In genomic region chr9:67213275-67213674, GRCm38 (mm10) we compare ENCODE assay signal across 7 mouse cellular contexts.
A peak's percentile ranks its signal among the peaks of the same experiment; 100 is the strongest.
DNase-seq lines count a peak whose midpoint lies in the region; ATAC-seq and TF ChIP-seq lines count a peak whose summit lies in the region.

No protein-coding gene starts in this region.

- H3K27me3 ChIP-seq in hindbrain, postnatal 0 days (ENCODE audit: insufficient read depth, low read length): no peaks in the 10 kb centered on the region

- H3K36me3 ChIP-seq in hindbrain, postnatal 0 days (ENCODE audit: insufficient read depth, low read length): no peaks in the 10 kb centered on the region

- H3K4me2 ChIP-seq in hindbrain, postnatal 0 days (ENCODE audit: low read depth, low read length): no peak overlapping the region

- no peak overlapping the region for H3K4me3 ChIP-seq in hindbrain, postnatal 0 days (ENCODE audit: low read length)

- peak; percentile 74 for DNase-seq in ZHBTc4 (ENCODE audit: low read depth, low spot score)
- peak; percentile 32 to 65 for DNase-seq in frontal cortex, postnatal 10 days (ENCODE audit: low spot score in 2 of 2)
- peak; percentile 74 for DNase-seq in hindbrain, postnatal 0 days (ENCODE audit: low spot score)
- DNase-seq in layer of hippocampus, postnatal 36 days: peak; percentile 65 to 77
- peak; percentile 53 for DNase-seq in testis, postnatal 14 days (ENCODE audit: low spot score)

- 74% methylated on average over 6 of the region's 6 CpGs for WGBS in hindbrain, postnatal 0 days

- H3K27ac ChIP-seq in hindbrain, postnatal 0 days: no peak overlapping the region

- no peaks in the 10 kb centered on the region for H3K4me1 ChIP-seq in hindbrain, postnatal 0 days (ENCODE audit: insufficient read depth, low read length)

- 0 out of 2 replicates have a peak, but pooled peaks have one; percentile 45 for ATAC-seq in cerebellum, adult (ENCODE audit: insufficient number of reproducible peaks, low FRiP score, low TSS enrichment)
- no peak for ATAC-seq in hindbrain, postnatal 0 days
- peak; percentile 60; the same call in 1 of the 2 replicates for ATAC-seq in megakaryocyte progenitor cell, adult 5-6 weeks (replicated peaks; ENCODE audit: poor library complexity)

- TF ChIP-seq CTCF in hindbrain, postnatal 0 days (IDR thresholded peaks at IDR 0.05; ENCODE audit: low read depth): peak; percentile 79

- no peaks in the 10 kb centered on the region for H3K9me3 ChIP-seq in hindbrain, postnatal 0 days (ENCODE audit: low read length)

- no peak overlapping the region for H3K9ac ChIP-seq in hindbrain, postnatal 0 days (replicated peaks; ENCODE audit: low read length)
